Mouse (Mus musculus) A20 (cell line): ENCODE data around the gene Tnp2.

Experiments used
- DNase-seq: peaks from one replicate; pipeline ENCODE4 v3.0.0-alpha.2; 2011; ENCODE audit warnings: low read depth, low spot score

Tnp2 gene

GRCm38 (mm10) chr16:10769661-10770060 is 18.8 kb downstream of the Tnp2 start:
- peak; percentile 66 for DNase-seq

DNA sequence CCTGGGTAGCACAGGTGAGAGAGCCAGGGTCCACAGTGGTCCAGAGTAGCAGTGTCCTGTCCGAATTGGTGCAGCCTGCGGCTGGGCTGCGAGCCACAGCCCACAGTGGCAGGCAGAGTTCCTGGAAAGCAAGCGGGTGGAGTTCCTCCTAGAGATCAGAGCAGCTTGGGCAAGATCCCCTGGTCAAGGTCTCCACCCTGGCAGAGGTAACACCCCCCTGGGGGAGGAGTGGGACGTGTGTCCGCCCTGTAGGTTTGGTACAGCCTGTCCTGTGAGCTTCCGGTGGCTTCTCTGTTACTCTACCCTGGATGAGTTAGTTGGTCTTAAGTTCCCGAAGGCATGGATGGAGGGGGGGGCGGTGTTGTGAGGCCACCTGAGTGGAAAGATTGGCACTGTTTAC is 19.6 kb downstream of the Tnp2 start:
- DNase-seq, result no peak

DNA sequence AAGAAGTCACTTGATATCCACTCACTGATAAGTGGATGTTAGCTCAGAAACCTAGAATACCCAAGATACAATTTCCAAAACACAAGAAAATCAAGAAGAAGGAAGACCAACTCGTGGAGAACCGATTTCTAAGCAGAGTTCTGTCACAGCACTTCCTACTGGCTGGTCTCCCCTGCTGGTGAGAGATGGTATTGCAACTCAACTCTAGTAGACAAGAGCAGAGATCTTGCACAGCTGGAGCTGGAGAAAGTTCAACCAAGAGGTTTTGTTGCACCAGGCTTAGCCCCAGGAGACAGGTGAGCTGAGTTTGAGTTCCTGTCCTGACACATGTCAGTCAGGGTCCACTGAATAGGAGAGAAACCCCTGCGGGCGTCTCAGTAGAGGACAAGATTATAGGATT is 21.3 kb downstream of the Tnp2 start:
- DNase-seq, result peak; percentile 83

- no peak for DNase-seq
These were observed 24.1 kb downstream of the Tnp2 start for GRCm38 (mm10) chr16:10764323-10764722.

- DNase-seq, result no peak
These were observed 24.8 kb downstream of the Tnp2 start for GRCm38 (mm10) chr16:10763540-10764264.

DNA sequence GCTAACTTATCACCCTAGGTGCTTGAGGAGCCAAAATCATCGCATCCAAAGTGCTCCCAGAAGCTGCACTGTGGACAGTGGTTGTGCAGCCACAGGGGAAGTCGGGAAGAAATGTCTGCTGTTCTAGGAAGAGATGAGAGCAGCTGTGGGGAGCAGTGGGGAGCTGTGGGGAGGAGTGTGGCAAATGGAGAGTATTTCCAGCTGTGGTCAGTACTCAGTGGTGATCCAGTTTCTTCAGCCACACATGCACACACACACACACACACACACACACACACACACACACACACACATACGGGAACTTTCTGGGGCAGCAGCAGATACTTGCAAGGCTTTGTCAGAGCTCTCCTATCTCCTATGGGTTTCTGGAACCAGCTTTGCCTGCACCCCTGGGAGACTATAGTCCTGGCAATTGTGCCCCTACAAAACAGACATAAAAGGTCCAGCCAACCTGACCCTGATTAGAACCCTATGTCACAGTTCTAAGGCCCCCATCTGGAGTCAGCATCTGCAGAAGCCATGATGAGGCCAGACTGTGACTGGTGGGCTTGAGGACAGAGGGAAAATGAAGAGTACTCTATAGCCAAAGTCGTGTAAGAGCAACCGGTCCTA is 25.8 kb downstream of the Tnp2 start:
- DNase-seq, result no peak

- no peak for DNase-seq
These were observed 27.3 kb downstream of the Tnp2 start for GRCm38 (mm10) chr16:10761182-10761581.

DNA sequence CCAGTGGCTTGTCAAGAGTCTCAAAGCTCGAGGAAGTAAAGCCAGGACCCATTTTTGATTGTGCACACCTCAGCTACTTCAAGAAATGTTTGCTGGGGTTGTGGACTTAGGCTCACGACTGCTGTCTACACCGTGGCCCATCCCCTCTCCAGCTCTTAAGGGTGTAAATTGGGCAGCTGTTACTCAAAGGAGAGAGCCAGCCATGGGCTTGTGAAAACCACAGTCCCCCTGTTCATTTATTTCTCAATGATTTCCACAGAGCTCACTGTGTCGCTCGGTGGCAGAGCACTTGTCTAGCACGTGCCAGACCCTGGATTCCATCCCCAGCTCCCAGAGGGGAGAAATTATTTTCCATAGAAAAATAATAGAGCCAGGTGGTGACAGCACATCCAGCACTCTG is 32.3 kb downstream of the Tnp2 start:
- no peak for DNase-seq

DNA sequence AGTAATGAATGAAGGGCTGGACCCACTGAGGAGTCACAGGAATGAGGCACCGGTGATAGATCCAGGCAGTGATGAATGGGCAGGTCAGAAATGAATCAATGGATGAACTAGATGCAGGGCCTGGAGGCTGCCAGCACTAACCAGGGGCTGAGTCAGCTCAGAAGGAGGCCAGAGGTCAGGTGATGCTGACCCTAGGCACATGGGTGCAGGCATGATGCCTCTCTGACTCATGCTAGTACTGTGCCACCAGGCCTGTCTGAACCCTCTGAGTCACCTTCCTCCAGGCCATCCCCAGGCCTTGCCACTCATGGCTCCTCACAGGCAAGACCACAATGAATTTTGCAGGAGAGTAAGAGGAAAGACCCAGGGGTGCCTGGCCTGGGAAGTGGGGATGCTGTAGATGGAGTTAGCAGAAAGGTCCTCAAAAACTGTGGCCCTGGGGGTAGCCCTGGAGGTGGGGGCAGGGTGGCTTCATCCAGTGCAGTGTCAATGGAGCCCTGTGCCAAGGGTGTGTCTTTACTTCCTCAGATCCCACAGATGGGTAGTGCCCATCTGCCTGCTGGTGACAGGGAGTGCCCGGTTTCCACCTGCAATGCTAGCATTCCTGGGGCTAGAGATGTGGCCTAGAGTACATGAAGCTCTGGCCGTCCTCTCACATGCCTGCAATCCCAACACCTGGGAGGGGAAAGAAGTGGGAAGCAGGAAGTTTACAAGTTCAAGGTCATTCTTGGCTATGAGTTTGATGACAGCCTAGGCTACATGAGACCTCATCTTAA is 33.8 kb downstream of the Tnp2 start:
- no peak for DNase-seq

DNA sequence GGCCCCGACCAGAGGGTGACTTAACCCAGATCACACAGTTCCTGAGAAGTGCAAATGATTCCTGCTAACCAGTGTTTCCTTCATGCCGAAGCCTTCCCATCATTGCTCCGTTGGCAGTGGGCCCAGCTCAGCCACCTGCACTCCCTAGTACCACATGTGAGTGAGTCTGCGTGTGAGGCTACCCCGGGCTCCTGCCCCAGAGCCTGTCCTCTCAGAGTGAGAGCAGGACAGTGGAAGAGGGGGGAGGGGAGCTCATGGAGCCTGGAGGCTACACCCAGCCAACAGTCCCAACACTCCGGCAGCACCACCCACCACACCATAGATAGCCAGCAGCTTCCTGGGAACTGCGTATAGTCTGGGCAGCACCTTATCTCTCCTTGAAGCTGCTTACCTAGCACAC is 38.6 kb downstream of the Tnp2 start:
- no peak for DNase-seq

DNA sequence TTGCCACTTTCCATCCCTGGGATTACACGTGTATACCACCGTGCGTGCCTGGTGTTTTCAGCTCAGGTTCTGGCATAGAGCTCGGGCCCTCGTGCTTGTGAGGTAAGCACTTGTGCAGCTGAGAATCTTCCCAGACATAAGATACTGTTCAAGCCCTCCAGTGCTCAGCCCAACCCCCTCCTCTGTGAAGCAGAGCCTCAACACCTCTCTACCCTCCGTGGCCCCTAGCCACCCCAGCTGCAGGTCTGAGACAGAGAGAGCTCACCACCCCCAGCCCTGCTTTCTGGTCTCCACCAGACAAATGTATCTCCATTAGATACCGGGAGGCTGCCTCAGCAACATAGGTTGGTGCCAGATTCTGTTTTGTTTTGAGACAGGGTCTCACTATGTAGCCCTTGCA is 39.2 kb downstream of the Tnp2 start:
- DNase-seq, result no peak

DNA sequence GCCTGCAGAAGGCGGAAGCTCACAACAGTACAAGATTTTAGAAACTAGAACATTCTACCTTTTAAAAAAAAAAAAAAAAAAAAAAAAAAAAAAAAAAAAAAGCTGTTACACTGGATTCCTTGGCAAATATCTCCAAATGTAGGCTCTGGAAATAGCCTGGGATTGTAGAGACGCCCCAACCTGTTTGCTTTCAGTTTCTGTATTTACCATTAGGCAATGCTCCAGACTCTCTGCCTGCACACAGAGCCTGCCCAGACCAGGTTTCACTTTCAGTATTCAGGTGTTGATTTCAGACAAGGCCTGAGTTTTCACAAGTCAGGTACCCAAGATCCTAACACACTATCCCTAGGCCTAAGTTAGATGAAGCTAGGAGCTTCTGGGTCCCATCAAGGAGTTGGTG is 47.4 kb downstream of the Tnp2 start:
- DNase-seq, result peak; percentile 51

- DNase-seq, result no peak
These were observed 48.5 kb downstream of the Tnp2 start for GRCm38 (mm10) chr16:10739854-10740398.

- no peak for DNase-seq
These were observed 49.6 kb downstream of the Tnp2 start for GRCm38 (mm10) chr16:10738866-10739265.
